Mouse (Mus musculus) MEL (cell line): Measurements from ENCODE around the gene 1500015O10Rik. TPM values are rescaled to one million over a fixed set of nuclear protein-coding genes. Genes with fewer than 3 reads are reported as not detected.

Source experiments
- DNase-seq: peaks from one replicate; pipeline ENCODE4 v3.0.0; 2011; ENCODE audit warnings: low read depth, low spot score
- H3K27ac ChIP-seq: 2 replicates; pipeline ENCODE4 v1.5.1; 2012; ENCODE audit warnings: low read depth, mild to moderate bottlenecking, control low read depth, low read length, moderate library complexity; ENCODE audit not compliant: control insufficient read depth
- H3K27me3 ChIP-seq, 2 experiments: fragments of 150-350 bp in 1 of 2; sonication (generic) in 1 of 2; 2 replicates each; pipeline ENCODE4 v1.6.1; 2012; ENCODE audit warnings: low read length in 2 of 2, mild to moderate bottlenecking in 2 of 2, improper control_type of control experiment in 1 of 2, moderate library complexity in 1 of 2; ENCODE audit not compliant: insufficient read depth in 2 of 2, control insufficient read depth in 1 of 2
- H3K36me3 ChIP-seq, 2 experiments: 2 replicates each; pipeline ENCODE4 v1.6.1; 2012 to 2014; ENCODE audit warnings: low read length in 2 of 2, improper control_type of control experiment in 1 of 2, inconsistent platforms in 1 of 2, mild to moderate bottlenecking in 1 of 2; ENCODE audit not compliant: insufficient read depth in 2 of 2, control insufficient read depth in 1 of 2
- H3K4me1 ChIP-seq, 2 experiments: fragments of 150-350 bp in 1 of 2; sonication (generic) in 1 of 2; 2 replicates each; pipeline ENCODE4 v1.6.1; 2012; ENCODE audit warnings: low read length in 2 of 2, improper control_type of control experiment in 1 of 2, mild to moderate bottlenecking in 1 of 2; ENCODE audit not compliant: insufficient read depth in 2 of 2, control insufficient read depth in 1 of 2
- H3K4me3 ChIP-seq, 2 experiments: fragments of 150-350 bp in 1 of 2; sonication (generic) in 1 of 2; 2 replicates each; pipeline ENCODE4 v1.5.1; 2012; ENCODE audit warnings: low read depth in 2 of 2, low read length in 2 of 2, mild to moderate bottlenecking in 2 of 2, moderate library complexity in 2 of 2, control low read depth in 1 of 2, improper control_type of control experiment in 1 of 2; ENCODE audit not compliant: control insufficient read depth in 1 of 2, insufficient read depth in 1 of 2
- H3K79me2 ChIP-seq: 2 replicates; pipeline ENCODE4 v1.6.1; 2012; ENCODE audit warnings: mild to moderate bottlenecking, low read length, moderate library complexity; ENCODE audit not compliant: control insufficient read depth, poor library complexity, insufficient read depth
- H3K9ac ChIP-seq: 2 replicates; pipeline ENCODE4 v1.6.1; 2012; ENCODE audit warnings: low read depth, mild to moderate bottlenecking, control low read depth, low read length, moderate library complexity; ENCODE audit not compliant: control insufficient read depth, poor library complexity, severe bottlenecking
- H3K9me3 ChIP-seq: fragments of 150-350 bp; sonication (generic); replicated peaks from 2 replicates; pipeline ENCODE4 v1.6.1; 2012; ENCODE audit warnings: mild to moderate bottlenecking, low read length, improper control_type of control experiment, moderate library complexity; ENCODE audit not compliant: insufficient read depth
- CHD1 ChIP-seq: IDR thresholded peaks from 2 replicates; pipeline ENCODE4 v1.6.1; 2012; ENCODE audit warnings: low read depth, mild to moderate bottlenecking, inconsistent platforms, low read length, improper control_type of control experiment
- CHD2 ChIP-seq: IDR thresholded peaks from 2 replicates; pipeline ENCODE4 v1.6.1; 2011; ENCODE audit warnings: low read length, improper control_type of control experiment
- ELF1 ChIP-seq: IDR thresholded peaks from 2 replicates; pipeline ENCODE4 v1.6.1; 2014; ENCODE audit warnings: low read depth, mild to moderate bottlenecking, inconsistent platforms, low read length, improper control_type of control experiment, moderate library complexity
- EP300 ChIP-seq, 2 experiments: IDR thresholded peaks; 2 replicates each; pipeline ENCODE4 v1.6.1; 2011; ENCODE audit warnings: improper control_type of control experiment in 2 of 2, low read length in 2 of 2, low read depth in 1 of 2, mild to moderate bottlenecking in 1 of 2
- GABPA ChIP-seq: IDR thresholded peaks from 2 replicates; pipeline ENCODE4 v1.6.1; 2012; ENCODE audit warnings: low read depth, mild to moderate bottlenecking, inconsistent platforms, low read length, improper control_type of control experiment, moderate library complexity
- GATA1 ChIP-seq: IDR thresholded peaks from 2 replicates; pipeline ENCODE4 v1.6.1; 2011; ENCODE audit warnings: low read depth, low read length, improper control_type of control experiment
- JUND ChIP-seq: IDR thresholded peaks from 2 replicates; pipeline ENCODE4 v1.6.1; 2011; ENCODE audit warnings: low read depth, mild to moderate bottlenecking, improper control_type of control experiment, low read length
- KAT2A ChIP-seq: conservative IDR thresholded peaks from 2 replicates; pipeline ENCODE4 v1.6.1; 2012; ENCODE audit warnings: low read depth, low read length, improper control_type of control experiment, inconsistent platforms
- MAFK ChIP-seq: IDR thresholded peaks from 2 replicates; pipeline ENCODE4 v1.6.1; 2011; ENCODE audit warnings: low read depth, mild to moderate bottlenecking, low read length, improper control_type of control experiment, borderline replicate concordance
- MAZ ChIP-seq: IDR thresholded peaks from 2 replicates; pipeline ENCODE4 v1.6.1; 2012; ENCODE audit warnings: low read depth, mild to moderate bottlenecking, inconsistent platforms, low read length, improper control_type of control experiment
- MEF2A ChIP-seq: IDR thresholded peaks from 2 replicates; pipeline ENCODE4 v1.6.1; 2014; ENCODE audit warnings: low read depth, mild to moderate bottlenecking, inconsistent platforms, low read length, improper control_type of control experiment; ENCODE audit not compliant: poor library complexity, insufficient replicate concordance, severe bottlenecking; ENCODE audit errors: extremely low read depth
- MXI1 ChIP-seq: IDR thresholded peaks from 2 replicates; pipeline ENCODE4 v1.6.1; 2011; ENCODE audit warnings: mild to moderate bottlenecking, low read depth, low read length, improper control_type of control experiment
- MYB ChIP-seq: IDR thresholded peaks from 2 replicates; pipeline ENCODE4 v1.6.1; 2011; ENCODE audit warnings: mild to moderate bottlenecking, low read depth, low read length, improper control_type of control experiment
- MYC ChIP-seq: IDR thresholded peaks from 2 replicates; pipeline ENCODE4 v1.6.1; 2011; ENCODE audit warnings: low read depth, mild to moderate bottlenecking, low read length, improper control_type of control experiment, moderate library complexity
- NELFE ChIP-seq: IDR thresholded peaks from 2 replicates; pipeline ENCODE4 v1.6.1; 2011; ENCODE audit warnings: low read depth, low read length, improper control_type of control experiment
- NRF1 ChIP-seq: IDR thresholded peaks from 2 replicates; pipeline ENCODE4 v1.6.1; 2014; ENCODE audit warnings: low read depth, mild to moderate bottlenecking, inconsistent platforms, low read length, improper control_type of control experiment, moderate library complexity; ENCODE audit not compliant: poor library complexity, insufficient read depth, severe bottlenecking
- POLR2A ChIP-seq, 2 experiments: IDR thresholded peaks; 2 replicates each; pipeline ENCODE4 v1.6.1; 2011 to 2012; ENCODE audit warnings: low read length in 2 of 2, mild to moderate bottlenecking in 2 of 2, control low read depth in 1 of 2, improper control_type of control experiment in 1 of 2, low read depth in 1 of 2, moderate library complexity in 1 of 2; ENCODE audit not compliant: control insufficient read depth in 1 of 2, insufficient read depth in 1 of 2, poor library complexity in 1 of 2
- POLR2AphosphoS2 ChIP-seq: IDR thresholded peaks from 2 replicates; pipeline ENCODE4 v1.6.1; 2011; ENCODE audit warnings: low read length, improper control_type of control experiment
- POLR2AphosphoS5 ChIP-seq: IDR thresholded peaks from 2 replicates; pipeline ENCODE4 v1.6.1; 2012; ENCODE audit warnings: low read depth, borderline replicate concordance, mild to moderate bottlenecking, inconsistent platforms, low read length, moderate library complexity, mixed read lengths
- SIN3A ChIP-seq: IDR thresholded peaks from 2 replicates; pipeline ENCODE4 v1.6.1; 2012; ENCODE audit warnings: low read length, improper control_type of control experiment, inconsistent platforms
- TCF12 ChIP-seq: IDR thresholded peaks from 2 replicates; pipeline ENCODE4 v1.6.1; 2014; ENCODE audit warnings: low read depth, mild to moderate bottlenecking, inconsistent platforms, low read length, improper control_type of control experiment, moderate library complexity
- USF1 ChIP-seq: IDR thresholded peaks from 2 replicates; pipeline ENCODE4 v1.6.1; 2014; ENCODE audit warnings: low read depth, mild to moderate bottlenecking, inconsistent platforms, low read length, improper control_type of control experiment, moderate library complexity
- ZC3H11A ChIP-seq: IDR thresholded peaks from 2 replicates; pipeline ENCODE4 v1.6.1; 2012; ENCODE audit warnings: low read depth, mild to moderate bottlenecking, inconsistent platforms, low read length, improper control_type of control experiment
- ZKSCAN1 ChIP-seq: IDR thresholded peaks from 2 replicates; pipeline ENCODE4 v1.6.1; 2012; ENCODE audit warnings: low read depth, mild to moderate bottlenecking, inconsistent platforms, low read length, improper control_type of control experiment, moderate library complexity
- ZMIZ1 ChIP-seq: IDR thresholded peaks from 2 replicates; pipeline ENCODE4 v1.6.1; 2012; ENCODE audit warnings: low read depth, mild to moderate bottlenecking, inconsistent platforms, low read length, improper control_type of control experiment, moderate library complexity
- ZNF384 ChIP-seq: IDR thresholded peaks from 2 replicates; pipeline ENCODE4 v1.6.1; 2012; ENCODE audit warnings: low read depth, mild to moderate bottlenecking, inconsistent platforms, low read length, improper control_type of control experiment
- polyA plus RNA-seq, 2 experiments: library from polyadenylated mRNA; stranded (reverse) in 1 of 2; unstranded in 1 of 2; fragments of >175 nt in 1 of 2; fragments of >200 nt in 1 of 2; gene quantifications; 2 replicates each; pipeline versions ENCODE4 v1.2.1 to v1.2.4; 2012; ENCODE audit warnings: low replicate concordance in 2 of 2, low read depth in 1 of 2; ENCODE audit not compliant: insufficient read length in 2 of 2, insufficient read depth in 1 of 2, missing spikeins in 1 of 2
- total RNA-seq: library from RNA; depleted of rRNA; stranded (reverse); fragments of 300-350 nt; gene quantifications from 2 replicates; pipeline ENCODE4 v1.2.3, GENCODE M21; 2012

Gene 1500015O10Rik
- total and polyA plus RNA-seq, 3 experiments = 0.08 TPM; not detected in 2

GRCm38 (mm10) chr1:43785316-43785715, 54.9 kb downstream of the 1500015O10Rik start:
- H3K4me1 ChIP-seq = no peaks in the 10 kb centered on the region
- no peak for DNase-seq
- H3K79me2 ChIP-seq = no peaks in the 10 kb centered on the region
- H3K27ac ChIP-seq = no peak overlapping the region
- H3K9ac ChIP-seq = no peak overlapping the region
- TF ChIP-seq ZKSCAN1 (no peak), KAT2A (no peak), MXI1 (no peak), ZMIZ1 (no peak), MYB (no peak), ZC3H11A (no peak), GABPA (no peak), TCF12 (no peak), JUND (no peak), POLR2A (IDR thresholded peaks at IDR 0.05; ENCODE audit: control insufficient read depth in 1 of 2, insufficient read depth in 1 of 2, low read depth in 1 of 2, low read length in 2 of 2, poor library complexity in 1 of 2) (no peak), MAFK (no peak), POLR2AphosphoS2 (no peak), MYC (no peak), ZNF384 (no peak)
- TF ChIP-seq, all 39 proteins: peak for 0
- peaks cover 0 to 3% of the 10 kb centered on the region in 2 experiments; a peak in 2 of 4 replicates for H3K36me3 ChIP-seq
- no peaks in the 10 kb centered on the region for H3K9me3 ChIP-seq
- H3K4me3 ChIP-seq = no peak overlapping the region
- H3K27me3 ChIP-seq = no peaks in the 10 kb centered on the region

DNA sequence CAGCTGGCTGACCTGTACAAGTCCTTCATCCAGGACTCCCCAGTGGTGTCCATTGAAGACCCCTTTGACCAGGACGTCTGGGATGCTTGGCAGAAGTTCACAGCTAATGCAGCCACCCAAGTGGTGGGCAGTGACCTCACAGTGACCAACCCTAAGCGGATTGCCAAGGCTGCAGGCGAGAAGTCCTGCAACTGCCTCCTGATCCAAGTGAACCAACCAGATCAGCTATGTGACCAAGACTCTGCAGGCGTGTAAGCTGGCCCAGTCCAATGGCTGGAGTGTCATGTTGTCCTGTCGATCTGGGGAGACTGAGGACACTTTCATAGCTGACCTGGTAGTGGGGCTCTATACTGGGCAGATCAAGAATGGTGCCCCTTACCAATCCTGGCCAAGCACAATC, 56.3 kb downstream of the 1500015O10Rik start:
- DNase-seq = no peak
- no peak overlapping the region for H3K9ac ChIP-seq
- H3K27ac ChIP-seq = no peak overlapping the region
- H3K4me3 ChIP-seq = no peak overlapping the region
- H3K9me3 ChIP-seq = no peaks in the 10 kb centered on the region
- H3K79me2 ChIP-seq = no peaks in the 10 kb centered on the region
- TF ChIP-seq GATA1 (no peak), ELF1 (no peak), ZC3H11A (no peak), USF1 (no peak), EP300 (IDR thresholded peaks at IDR 0.05; ENCODE audit: low read depth in 1 of 2, low read length in 2 of 2) (no peak), KAT2A (no peak), CHD1 (no peak), CHD2 (no peak), MEF2A (no peak), MYB (no peak), POLR2AphosphoS2 (no peak), POLR2AphosphoS5 (no peak), GABPA (no peak), NRF1 (no peak), JUND (no peak), ZKSCAN1 (no peak), MAZ (no peak), SIN3A (no peak), MAFK (no peak), NELFE (no peak)
- TF ChIP-seq, all 39 proteins: peak for 0
- no peaks in the 10 kb centered on the region for H3K4me1 ChIP-seq
- H3K36me3 ChIP-seq = peaks cover 0 to 3% of the 10 kb centered on the region in 2 experiments; a peak in 2 of 4 replicates
- H3K27me3 ChIP-seq = no peaks in the 10 kb centered on the region
